Mouse (Mus musculus): ENCODE results near the gene Syn2.

Gene Syn2

DNA sequence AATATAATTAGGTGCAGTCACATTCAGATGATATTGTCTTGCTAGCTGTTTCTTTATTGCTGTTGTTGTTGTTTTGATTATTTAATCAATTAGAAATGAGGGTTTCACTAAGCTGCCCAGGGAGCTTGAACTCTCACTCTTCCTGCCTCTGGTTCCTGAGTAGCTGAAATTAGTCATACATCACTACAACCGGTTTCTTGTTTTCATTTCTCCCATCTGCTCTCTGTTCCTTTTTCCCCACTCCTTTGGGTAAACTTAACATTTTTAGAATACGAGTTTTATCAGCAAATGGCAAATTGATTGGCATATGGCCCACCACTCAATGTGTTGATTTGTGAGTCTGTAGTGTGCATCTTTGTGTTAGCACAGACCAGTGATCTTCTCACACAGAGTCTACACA is 172.4 kb downstream of the Syn2 start:
- no peak for DNase-seq

DNA sequence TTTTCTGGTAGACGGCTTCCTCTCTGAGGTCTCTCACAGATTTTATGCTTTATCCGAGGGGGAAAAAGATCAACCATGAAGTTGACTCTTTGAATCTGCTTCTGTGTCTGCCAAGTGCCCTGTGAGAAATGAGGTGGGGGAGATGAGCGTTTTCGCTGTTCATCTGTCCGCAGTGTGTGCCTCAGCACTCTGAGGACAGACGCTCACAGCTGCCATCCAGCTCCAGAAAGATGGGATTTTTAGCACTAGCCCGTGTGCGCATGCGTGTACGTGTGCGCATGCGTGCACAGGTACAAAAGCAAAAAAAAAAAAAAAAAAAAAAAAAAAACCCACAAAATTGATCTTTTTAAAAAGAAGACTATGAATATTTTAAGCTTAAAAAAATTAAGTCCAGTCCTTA is 178.1 kb downstream of the Syn2 start:
- DNase-seq: no peak

DNA sequence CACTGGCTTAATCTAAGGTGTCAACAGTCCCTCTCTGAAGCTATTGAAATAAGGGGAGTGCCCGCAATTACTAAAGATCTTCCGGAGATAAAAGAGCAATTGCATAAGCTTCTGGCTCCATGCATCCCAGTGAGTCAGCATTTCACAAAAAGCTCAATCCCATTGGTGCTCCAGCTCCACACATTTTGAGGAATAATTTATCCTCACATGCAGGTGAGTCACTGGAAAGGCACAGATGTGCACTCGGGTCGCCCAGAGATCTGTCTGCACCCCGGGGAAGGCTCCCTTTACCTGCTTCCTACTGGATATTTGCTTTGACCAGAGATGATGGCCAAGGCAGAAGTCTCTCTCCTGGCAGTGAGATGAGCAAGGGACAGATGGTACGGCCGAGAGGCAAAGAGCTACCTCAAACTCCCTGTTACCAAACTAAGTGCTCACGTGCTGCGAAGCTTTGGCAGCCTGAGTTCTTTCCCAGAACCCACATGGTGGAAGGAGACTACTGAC is 178.6 kb downstream of the Syn2 start:
- DNase-seq: no peak

DNA sequence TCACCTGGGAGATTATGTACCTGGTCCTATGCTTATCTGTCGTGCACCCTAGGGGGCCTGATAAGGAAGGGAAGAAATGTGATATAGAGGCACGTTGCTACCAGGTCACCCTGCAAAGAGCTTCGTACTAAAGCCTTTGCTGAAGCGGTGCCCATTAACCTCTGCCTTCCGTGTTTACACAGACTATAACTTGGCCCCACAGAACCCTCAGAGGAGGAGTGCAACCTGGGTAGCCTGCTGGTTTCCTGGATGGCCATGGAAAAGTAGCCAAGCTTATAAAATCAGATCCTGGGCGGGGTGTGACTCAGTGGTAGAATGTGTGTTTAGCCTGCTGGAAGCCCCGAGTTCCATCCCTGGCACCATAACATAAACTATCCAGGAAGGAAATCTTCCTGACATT is 179.2 kb downstream of the Syn2 start:
- DNase-seq: no peak

DNA sequence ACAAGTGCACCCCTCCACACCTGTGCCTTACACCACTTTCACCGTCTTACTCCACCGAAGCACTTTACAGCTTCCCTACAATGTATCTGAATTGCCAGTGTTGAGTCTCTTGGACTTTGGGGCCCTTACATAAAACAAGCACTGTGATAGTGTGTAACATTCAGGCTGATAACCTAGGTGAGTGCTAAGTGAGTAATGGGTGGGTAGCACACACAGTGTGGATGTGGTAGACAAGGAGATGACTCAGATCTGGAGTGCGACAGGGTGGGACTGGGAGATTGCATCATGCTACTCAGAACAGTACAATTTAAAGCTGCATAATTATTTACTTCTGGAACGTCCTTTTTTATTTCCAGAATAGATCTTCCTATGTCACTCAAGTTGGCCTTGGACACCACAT is 181.1 kb downstream of the Syn2 start:
- no peak for DNase-seq

DNA sequence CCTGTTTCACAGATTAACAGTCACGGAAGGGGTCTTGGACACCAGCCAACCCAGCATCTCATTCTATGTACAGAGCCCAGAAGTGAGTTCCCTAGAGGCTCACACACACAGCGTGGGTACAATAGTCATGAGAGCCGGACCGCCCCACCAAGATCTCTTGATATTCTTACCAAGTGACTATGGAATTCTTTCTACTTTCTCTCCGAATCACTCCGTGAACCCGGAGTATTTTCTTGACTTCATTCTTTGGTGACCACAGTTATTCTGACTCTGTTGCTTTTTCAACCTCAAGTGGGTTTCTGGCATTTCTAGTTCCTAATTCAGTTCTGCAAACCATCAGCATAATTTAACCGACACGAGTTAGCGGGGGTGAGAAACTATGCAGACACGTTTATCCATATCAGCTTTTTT is 182.1 kb downstream of the Syn2 start:
- no peak for DNase-seq

DNA sequence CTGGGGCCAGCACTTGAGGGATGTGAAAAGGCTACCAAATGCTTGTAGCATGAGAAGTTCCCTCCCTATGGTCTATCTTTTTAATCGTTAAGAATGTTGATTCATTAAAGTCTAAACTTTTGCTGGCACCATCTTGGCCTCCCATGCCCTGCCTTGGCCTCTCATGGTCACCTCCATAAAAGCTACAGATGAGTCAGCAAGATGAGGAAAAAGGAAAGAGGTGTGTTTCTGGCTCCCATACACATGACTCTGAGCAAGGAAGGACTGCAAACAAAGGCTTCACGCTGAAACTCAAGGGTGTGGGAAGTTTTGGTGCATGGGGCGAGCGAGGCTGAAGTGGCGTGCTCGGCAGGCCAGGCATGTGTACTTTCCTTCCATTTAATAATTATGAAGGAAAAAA is 184.1 kb downstream of the Syn2 start:
- no peak for DNase-seq

DNA sequence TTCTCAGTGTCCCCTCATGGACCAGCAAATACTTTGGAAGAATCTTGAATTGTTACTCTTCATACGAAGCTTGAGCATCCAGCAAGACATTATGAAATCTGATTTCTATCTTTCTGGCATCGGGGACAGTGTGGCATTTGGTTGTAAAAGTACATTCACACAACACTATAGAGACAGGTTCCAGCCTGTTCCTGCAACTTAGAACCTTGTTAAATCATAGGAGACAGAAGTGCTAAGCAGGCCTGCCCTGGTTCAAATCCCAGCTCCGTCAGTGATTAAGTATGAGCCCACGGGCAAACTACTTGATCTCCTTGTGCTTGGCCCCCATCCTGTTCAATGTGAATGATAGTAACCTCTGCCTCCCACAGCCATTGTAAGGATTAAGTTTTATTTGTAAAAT is 185.0 kb downstream of the Syn2 start:
- DNase-seq: no peak

DNA sequence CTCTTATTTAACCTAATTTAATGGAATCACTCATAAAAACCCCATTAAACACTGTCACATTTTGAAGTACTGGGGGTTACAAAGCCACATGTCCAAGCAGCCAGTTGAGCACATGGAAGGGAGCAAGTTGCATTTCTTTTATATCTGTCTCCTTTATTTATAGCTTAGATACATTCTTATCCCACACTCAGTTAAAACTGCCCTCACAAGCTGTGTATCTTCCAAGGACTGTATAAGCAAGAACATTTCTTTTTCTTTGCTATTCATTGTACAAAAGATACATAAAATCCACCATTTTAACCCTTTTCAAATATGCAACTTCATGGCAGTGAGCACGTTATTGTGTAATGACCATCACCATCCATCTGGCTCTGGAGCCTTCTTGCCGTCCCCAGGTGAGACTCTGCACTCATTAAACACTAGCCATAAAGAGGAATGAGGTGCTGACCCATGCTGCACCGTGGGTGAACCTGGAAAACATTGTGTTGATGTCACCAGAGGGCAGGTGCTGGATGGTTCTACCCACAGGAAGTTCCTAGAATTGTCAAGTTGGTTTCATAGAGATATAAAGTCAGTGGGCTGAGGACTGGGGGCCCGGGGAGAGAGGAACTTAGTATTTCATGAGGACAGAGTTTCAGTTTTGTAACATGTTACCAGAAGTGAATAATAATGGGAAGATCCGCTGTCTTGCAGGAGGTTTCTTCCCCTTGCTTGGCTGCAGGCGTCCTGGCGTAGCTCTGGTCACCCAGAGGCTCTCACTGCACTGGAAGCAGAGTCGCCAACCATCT is 186.4 kb downstream of the Syn2 start:
- DNase-seq: no peak

DNA sequence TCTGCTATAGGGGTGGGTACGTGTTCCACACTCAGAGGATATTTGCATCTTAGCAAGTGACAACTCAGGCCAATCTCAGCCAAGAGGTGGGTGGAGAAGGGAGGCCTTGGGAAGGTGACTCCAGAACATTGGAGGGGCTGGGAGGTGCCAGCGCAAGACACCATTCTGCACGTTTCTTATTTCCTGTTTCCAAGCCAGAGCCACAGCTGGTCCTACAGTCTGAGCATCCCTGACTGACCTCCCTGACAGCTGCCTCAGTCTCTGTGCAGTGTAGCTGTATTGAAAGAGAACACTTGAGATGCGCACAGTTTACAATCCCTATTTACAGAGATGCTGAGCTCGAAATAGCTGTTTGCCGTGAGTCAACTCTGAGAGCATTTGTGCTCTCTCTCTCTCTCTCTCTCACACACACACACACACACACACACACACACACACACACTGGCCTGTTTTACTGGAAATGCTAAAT is 187.2 kb downstream of the Syn2 start:
- DNase-seq: no peak

DNA sequence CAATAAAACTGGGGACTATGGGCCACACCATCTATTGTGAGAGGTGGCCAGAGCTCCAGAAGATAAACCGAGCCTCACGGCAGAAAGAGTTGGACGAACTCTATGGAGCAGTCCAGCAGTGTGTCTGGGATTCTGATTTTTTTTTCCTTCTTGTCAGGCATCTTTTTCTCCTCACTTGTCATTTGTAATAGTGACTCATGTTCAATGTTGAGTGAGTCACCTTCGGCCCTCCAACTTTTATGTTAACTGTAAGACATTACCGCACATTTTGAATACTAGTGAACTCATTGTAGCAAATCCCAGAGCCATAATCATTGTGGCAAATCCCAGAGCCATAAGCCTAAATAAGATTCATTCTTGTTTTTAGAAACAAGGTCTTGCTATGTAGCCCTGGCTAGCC is 188.3 kb downstream of the Syn2 start:
- DNase-seq: no peak

DNA sequence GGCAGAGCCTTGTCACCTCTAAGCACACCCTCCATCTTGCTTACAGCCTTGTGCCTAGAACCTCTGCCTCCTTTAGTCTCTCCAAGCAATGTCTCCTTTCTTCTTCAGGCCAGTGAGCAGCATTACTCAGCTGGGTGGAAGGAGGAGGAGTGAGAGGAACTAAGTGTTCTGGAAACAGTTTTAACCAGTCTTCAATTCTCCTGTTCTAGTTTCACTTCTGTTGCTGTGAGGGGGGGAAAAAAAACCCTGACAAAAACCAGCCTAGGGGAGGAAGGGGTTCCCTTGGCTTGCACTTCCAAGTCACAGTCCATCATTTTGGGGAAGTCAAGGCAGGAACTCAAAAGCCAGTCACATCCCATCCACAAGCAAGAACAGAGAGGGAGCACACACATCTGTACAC is 196.3 kb downstream of the Syn2 start:
- no peak for DNase-seq

Data from thymus, postnatal 14 days (tissue).